Mouse (Mus musculus) ES-E14 (cell line): ENCODE measurements at regions not wholly inside any gene's neighbourhood (a gene's known extent, or its start where the extent isn't known, plus 50 kb on each side); places are given as distances from the start of the nearest gene placed in this dataset.

Source experiments
- MAFK ChIP-seq: IDR thresholded peaks from 2 replicates; pipeline ENCODE4 v1.6.1; 2014; ENCODE audit warnings: mild to moderate bottlenecking, low read depth, low read length, inconsistent platforms; ENCODE audit not compliant: insufficient read depth
- ZNF384 ChIP-seq: IDR thresholded peaks from 2 replicates; pipeline ENCODE4 v1.6.1; 2012; ENCODE audit warnings: low read depth, low read length, inconsistent platforms

DNA sequence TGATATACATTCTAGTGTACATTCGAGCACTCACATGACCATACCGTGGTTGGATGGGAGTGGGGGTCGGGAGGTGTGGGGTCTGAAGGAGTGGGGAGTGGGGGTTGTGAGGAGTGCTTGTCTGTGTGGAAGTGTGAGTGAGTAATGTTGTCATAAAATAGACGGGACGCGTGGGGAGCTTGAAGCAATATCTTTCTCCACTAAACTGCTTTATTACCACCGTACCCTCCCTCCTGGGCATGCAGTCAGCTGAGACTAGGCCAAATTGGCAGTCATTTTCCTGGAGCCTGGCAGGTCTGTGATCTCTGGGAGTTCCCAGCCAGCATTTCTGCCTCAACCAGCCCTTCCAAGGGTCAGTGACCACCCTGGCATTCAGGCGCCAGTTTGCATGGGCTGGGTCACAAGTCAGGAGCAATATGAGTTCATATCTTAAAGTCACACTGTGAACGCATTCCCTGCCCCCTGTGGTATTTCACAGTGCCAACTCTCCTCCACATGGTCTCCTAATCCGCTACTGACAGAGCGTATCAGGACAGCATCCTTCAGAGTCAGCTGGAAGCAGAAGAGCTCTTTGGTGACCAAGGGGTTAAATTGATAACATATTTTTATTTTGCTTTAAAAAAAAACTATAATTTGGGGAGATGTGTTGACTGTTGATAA lies 300.9 kb downstream of the Nr2f2 start:
- TF ChIP-seq MAFK (no peak), ZNF384 (no peak)
